Mouse (Mus musculus) CH12.LX (cell line): ENCODE data around the gene Siah2. TPM values are rescaled to one million over a fixed set of nuclear protein-coding genes. Genes with fewer than 3 reads are reported as not detected.
A peak's percentile ranks its signal among the peaks of the same experiment; 100 is the strongest.

Experiments used
- DNase-seq: peaks from one replicate; pipeline ENCODE4 v3.0.0-alpha.2; 2013; ENCODE audit errors: extremely low read depth
- H3K27ac ChIP-seq: 2 replicates; pipeline ENCODE4 v1.5.1; 2012; ENCODE audit warnings: low read depth, mild to moderate bottlenecking, control low read depth, moderate library complexity; ENCODE audit not compliant: insufficient read depth
- H3K27me3 ChIP-seq: replicated peaks from 2 replicates; pipeline ENCODE3; 2012; ENCODE audit warnings: inconsistent platforms
- H3K36me3 ChIP-seq, 2 experiments: replicated peaks in 1 of 2; 2 replicates each; pipeline versions ENCODE3 to v1.6.1; 2012; ENCODE audit warnings: inconsistent platforms in 1 of 2, low read length in 1 of 2, mild to moderate bottlenecking in 1 of 2, mixed read lengths in 1 of 2, moderate library complexity in 1 of 2; ENCODE audit not compliant: control insufficient read depth in 1 of 2, insufficient read depth in 1 of 2
- H3K4me1 ChIP-seq, 2 experiments: 2 replicates each; pipeline ENCODE4 v1.6.1; 2012; ENCODE audit warnings: inconsistent platforms in 1 of 2, moderate library complexity in 1 of 2; ENCODE audit not compliant: insufficient read depth in 2 of 2, control insufficient read depth in 1 of 2
- H3K4me2 ChIP-seq: 2 replicates; pipeline ENCODE4 v1.6.1; 2012; ENCODE audit warnings: low read depth, mild to moderate bottlenecking, control low read depth; ENCODE audit not compliant: poor library complexity, insufficient read depth, severe bottlenecking
- H3K4me3 ChIP-seq, 3 experiments: fragments of 150-350 bp in 1 of 3; sonication (generic) in 1 of 3; replicated peaks in 1 of 3; 2 replicates each; pipeline versions ENCODE3 to v1.5.1; 2011 to 2012; ENCODE audit warnings: low read depth in 2 of 3, low read length in 2 of 3, mild to moderate bottlenecking in 2 of 3, moderate library complexity in 2 of 3, control low read depth in 1 of 3, improper control_type of control experiment in 1 of 3, inconsistent platforms in 1 of 3, mixed read lengths in 1 of 3; ENCODE audit not compliant: poor library complexity in 1 of 3
- H3K79me2 ChIP-seq: replicated peaks from 2 replicates; pipeline ENCODE4 v1.6.1; 2012; ENCODE audit warnings: mild to moderate bottlenecking, moderate library complexity; ENCODE audit not compliant: control insufficient read depth, poor library complexity, insufficient read depth, severe bottlenecking; ENCODE audit errors: extremely low read depth
- H3K9ac ChIP-seq: 2 replicates; pipeline ENCODE4 v1.6.1; 2012; ENCODE audit warnings: low read depth, mild to moderate bottlenecking, control low read depth, moderate library complexity; ENCODE audit not compliant: insufficient read depth
- H3K9me3 ChIP-seq: replicated peaks from 2 replicates; pipeline ENCODE3; 2012; ENCODE audit warnings: low read length, inconsistent platforms, mixed read lengths
- CHD1 ChIP-seq: IDR thresholded peaks from 2 replicates; pipeline ENCODE4 v1.6.1; 2012; ENCODE audit warnings: low read depth, low read length, improper control_type of control experiment, inconsistent platforms
- CTCF ChIP-seq, 2 experiments: IDR thresholded peaks in 1 of 2; conservative IDR thresholded peaks in 1 of 2; 2 replicates each; pipeline ENCODE4 v1.5.1; 2011 to 2012; ENCODE audit warnings: low read depth in 2 of 2, low read length in 2 of 2, improper control_type of control experiment in 1 of 2, inconsistent platforms in 1 of 2, mild to moderate bottlenecking in 1 of 2, moderate library complexity in 1 of 2
- E2F4 ChIP-seq: IDR thresholded peaks from 2 replicates; pipeline ENCODE4 v1.6.1; 2011; ENCODE audit warnings: low read depth, low read length, improper control_type of control experiment; ENCODE audit not compliant: insufficient replicate concordance
- ELF1 ChIP-seq: IDR thresholded peaks from 2 replicates; pipeline ENCODE4 v1.6.1; 2014; ENCODE audit warnings: low read depth, mild to moderate bottlenecking, inconsistent platforms, low read length, improper control_type of control experiment
- GABPA ChIP-seq: IDR thresholded peaks from 2 replicates; pipeline ENCODE4 v1.6.1; 2012; ENCODE audit warnings: low read depth, low read length, improper control_type of control experiment, inconsistent platforms; ENCODE audit not compliant: insufficient replicate concordance
- HCFC1 ChIP-seq: IDR thresholded peaks from 2 replicates; pipeline ENCODE4 v1.6.1; 2012; ENCODE audit warnings: low read depth, mild to moderate bottlenecking, inconsistent platforms, low read length, improper control_type of control experiment
- IRF4 ChIP-seq: IDR thresholded peaks from 2 replicates; pipeline ENCODE4 v1.6.1; 2014; ENCODE audit warnings: low read depth, mild to moderate bottlenecking, inconsistent platforms, low read length, improper control_type of control experiment
- KAT2A ChIP-seq: IDR thresholded peaks from 2 replicates; pipeline ENCODE4 v1.6.1; 2012; ENCODE audit warnings: low read length, improper control_type of control experiment, inconsistent platforms; ENCODE audit not compliant: insufficient replicate concordance
- NELFE ChIP-seq: IDR thresholded peaks from 2 replicates; pipeline ENCODE4 v1.6.1; 2011; ENCODE audit warnings: low read depth, low read length, improper control_type of control experiment
- PAX5 ChIP-seq: IDR thresholded peaks from 2 replicates; pipeline ENCODE4 v1.6.1; 2012; ENCODE audit warnings: low read length, inconsistent platforms, mixed read lengths
- POLR2A ChIP-seq: IDR thresholded peaks from 2 replicates; pipeline ENCODE4 v1.6.1; 2011; ENCODE audit warnings: low read depth, mild to moderate bottlenecking, improper control_type of control experiment, low read length
- POLR2AphosphoS2 ChIP-seq: IDR thresholded peaks from 2 replicates; pipeline ENCODE4 v1.6.1; 2011; ENCODE audit warnings: low read depth, low read length, improper control_type of control experiment
- RCOR1 ChIP-seq: conservative IDR thresholded peaks from 2 replicates; pipeline ENCODE4 v1.6.1; 2012; ENCODE audit warnings: low read depth, mild to moderate bottlenecking, inconsistent platforms, low read length, improper control_type of control experiment
- SMC3 ChIP-seq: IDR thresholded peaks from 2 replicates; pipeline ENCODE4 v1.6.1; 2011; ENCODE audit warnings: low read depth, low read length, improper control_type of control experiment
- TBP ChIP-seq: conservative IDR thresholded peaks from 2 replicates; pipeline ENCODE4 v1.6.1; 2011; ENCODE audit warnings: low read depth, low read length, improper control_type of control experiment
- ZNF384 ChIP-seq: IDR thresholded peaks from 2 replicates; pipeline ENCODE4 v1.6.1; 2012; ENCODE audit warnings: low read depth, low read length, improper control_type of control experiment, inconsistent platforms
- dilution Hi-C: fragments of 300-500 bp; cut with MboI; formaldehyde crosslinking; loops from 2 replicates; pipeline ENCODE4 v1.14.3; 2020; ENCODE audit warnings: low sequenced_read_pairs; ENCODE audit not compliant: extremely low pct_unique_long_range_greater_than_20kb, extremely low pct_ligation_motif_present
- in situ Hi-C: fragments of 300-500 bp; cut with MboI; formaldehyde crosslinking; loops from 3 replicates; pipeline ENCODE4 v1.14.3; 2019; ENCODE audit warnings: low sequenced_read_pairs, low pct_ligation_motif_present, low pct_unique_long_range_greater_than_20kb, mixed read lengths
- polyA plus RNA-seq: library from polyadenylated mRNA; unstranded; fragments of >175 nt; gene quantifications from 2 replicates; pipeline ENCODE4 v1.2.1, GENCODE M21; 2012; ENCODE audit warnings: low read depth; ENCODE audit not compliant: insufficient read length
- total RNA-seq, 2 experiments: library from RNA; depleted of rRNA; stranded (reverse); fragments of 300-350 nt in 1 of 2; fragments of >200 nt in 1 of 2; gene quantifications; 2 replicates each; pipeline ENCODE4 v1.2.3; 2012 to 2014

Siah2 gene
- total and polyA plus RNA-seq, 3 experiments = 104 to 142 (median 140) TPM

- dilution Hi-C loops = no loop called here
- H3K4me3 ChIP-seq = peak overlapping the region; percentile 71 to 98 (median 75)
- H3K4me2 ChIP-seq = peak overlapping the region; percentile 96
- 0 out of 2 replicates have a peak, but pooled peaks have one; percentile 30 for TF ChIP-seq ZNF384
- TF ChIP-seq E2F4 = no peak
- peak; percentile 83; the same call in 1 of the 2 replicates for TF ChIP-seq CHD1
- no peak overlapping the region for H3K27ac ChIP-seq
- DNase-seq = no peak
- H3K79me2 ChIP-seq = peaks cover 95% of the 10 kb centered on the region
- peak overlapping the region; percentile 92 for H3K9ac ChIP-seq
- no peaks in the 10 kb centered on the region for H3K9me3 ChIP-seq
- in situ Hi-C loops = loop anchor here (25.0 kb wide), 1 partner anchor 275 kb away; the partner anchor contains the start of gene Tsc22d2
- peaks cover 51 to 72% of the 10 kb centered on the region in 2 experiments for H3K36me3 ChIP-seq
- peaks cover 11 to 45% of the 10 kb centered on the region in 2 experiments for H3K4me1 ChIP-seq
- H3K27me3 ChIP-seq = no peaks in the 10 kb centered on the region
These were observed 5.3 kb downstream of the Siah2 start for GRCm38 (mm10) chr3:58686922-58687284.

GRCm38 (mm10) chr3:58686206-58686921 lies 5.8 kb downstream of the Siah2 start:
- H3K27ac ChIP-seq = peak overlapping the region; percentile 7; the same call in 1 of the 2 replicates
- dilution Hi-C loops = no loop called here
- peaks cover 53 to 74% of the 10 kb centered on the region in 2 experiments for H3K36me3 ChIP-seq
- 0 out of 2 replicates have a peak, but pooled peaks have one; percentile 5 for TF ChIP-seq POLR2A
- TF ChIP-seq ELF1 = no peak
- TF ChIP-seq, all 38 proteins: peak for 1
- in situ Hi-C loops = loop anchor here (25.0 kb wide), 1 partner anchor 274 kb away; the partner anchor contains the start of gene Tsc22d2
- Histone ChIP-seq H3K4me1 (peaks cover 11 to 50% of the 10 kb centered on the region in 2 experiments), H3K79me2 (peaks cover 94% of the 10 kb centered on the region), H3K9me3 (no peaks in the 10 kb centered on the region), H3K27me3 (no peaks in the 10 kb centered on the region), H3K4me2 (peak overlapping the region; percentile 96), H3K9ac (peak overlapping the region; percentile 92), H3K4me3 (peak overlapping the region; percentile 59 to 98 (median 75))
- DNase-seq = no peak

- H3K27me3 ChIP-seq = no peaks in the 10 kb centered on the region
- peaks cover 16 to 60% of the 10 kb centered on the region in 2 experiments for H3K4me1 ChIP-seq
- no peak for DNase-seq
- H3K9ac ChIP-seq = peak overlapping the region; percentile 92
- dilution Hi-C loops = no loop called here
- in situ Hi-C loops = loop anchor here (25.0 kb wide), 1 partner anchor 273 kb away; the partner anchor contains the start of gene Tsc22d2
- H3K4me3 ChIP-seq = peak overlapping the region; percentile 13 to 98 (median 59)
- H3K79me2 ChIP-seq = peaks cover 94% of the 10 kb centered on the region
- H3K36me3 ChIP-seq = peaks cover 60 to 79% of the 10 kb centered on the region in 2 experiments
- no peaks in the 10 kb centered on the region for H3K9me3 ChIP-seq
- no peak for TF ChIP-seq HCFC1
- no peak for TF ChIP-seq IRF4
- no peak for TF ChIP-seq RCOR1
- no peak for TF ChIP-seq KAT2A
- TF ChIP-seq TBP = no peak
- no peak for TF ChIP-seq ZNF384
- no peak for TF ChIP-seq CTCF (conservative IDR thresholded peaks at IDR 0.05 in 1 of 2, IDR thresholded peaks at IDR 0.05 in 1 of 2; ENCODE audit: low read depth in 2 of 2, low read length in 2 of 2)
- no peak for TF ChIP-seq POLR2A
- no peak for TF ChIP-seq PAX5
- no peak for TF ChIP-seq POLR2AphosphoS2
- no peak for TF ChIP-seq SMC3
- TF ChIP-seq NELFE = no peak
- TF ChIP-seq GABPA = no peak
- peak overlapping the region; percentile 96 for H3K4me2 ChIP-seq
- no peak overlapping the region for H3K27ac ChIP-seq
These were observed 6.8 kb downstream of the Siah2 start for GRCm38 (mm10) chr3:58685396-58685795.
